Mouse (Mus musculus) hindbrain, embryonic 12.5 days (tissue): ENCODE results near the gene Rbp7. TPM values are rescaled to one million over a fixed set of nuclear protein-coding genes. Genes with fewer than 3 reads are reported as not detected.

ENCODE experiments used
- ATAC-seq: fragments of 200-750 bp; cut with Nextera tagmentation; 2 replicates; pipeline ENCODE4 v1.8.0; 2017; ENCODE audit warnings: moderate TSS enrichment; ENCODE audit not compliant: low FRiP score
- H3K27ac ChIP-seq: fragments of 300-500 bp; sonication (generic); 2 replicates; pipeline ENCODE4 v1.5.1; 2016; ENCODE audit warnings: mild to moderate bottlenecking
- H3K27me3 ChIP-seq: fragments of 300-500 bp; sonication (generic); 2 replicates; pipeline ENCODE4 v1.6.1; 2016; ENCODE audit warnings: mild to moderate bottlenecking
- H3K36me3 ChIP-seq: fragments of 300-500 bp; sonication (generic); 2 replicates; pipeline ENCODE4 v1.6.1; 2016; ENCODE audit warnings: mild to moderate bottlenecking
- H3K4me1 ChIP-seq: fragments of 300-500 bp; sonication (generic); 2 replicates; pipeline ENCODE4 v1.6.1; 2016
- H3K4me2 ChIP-seq: fragments of 300-500 bp; sonication (generic); replicated peaks from 2 replicates; pipeline ENCODE4 v1.6.1; 2016; ENCODE audit warnings: mild to moderate bottlenecking
- H3K4me3 ChIP-seq: fragments of 300-500 bp; sonication (generic); 2 replicates; pipeline ENCODE4 v1.5.1; 2016; ENCODE audit warnings: mild to moderate bottlenecking
- H3K9ac ChIP-seq: fragments of 300-500 bp; sonication (generic); 2 replicates; pipeline ENCODE4 v1.6.1; 2016; ENCODE audit warnings: mild to moderate bottlenecking, moderate library complexity
- H3K9me3 ChIP-seq: fragments of 300-500 bp; sonication (generic); replicated peaks from 2 replicates; pipeline ENCODE4 v1.6.1; 2016; ENCODE audit warnings: mild to moderate bottlenecking
- WGBS: fragments of 180-500 bp; shearing (Covaris S2); methylation state at CpG from one replicate; pipeline ENCODE4 v1.1.7; 2016; 5-methylcytosine and 5-hydroxymethylcytosine counted together
- polyA plus RNA-seq: library from polyadenylated mRNA; unstranded; fragments of >200 nt; fragmentation: Nextera tagmentation; extraction: Ambion mirVana; gene quantifications from 2 replicates; pipeline ENCODE4 v1.2.1, GENCODE M21; 2016

The Rbp7 gene
- polyA plus RNA-seq, 1 experiment from 2014 or later = not detected

DNA sequence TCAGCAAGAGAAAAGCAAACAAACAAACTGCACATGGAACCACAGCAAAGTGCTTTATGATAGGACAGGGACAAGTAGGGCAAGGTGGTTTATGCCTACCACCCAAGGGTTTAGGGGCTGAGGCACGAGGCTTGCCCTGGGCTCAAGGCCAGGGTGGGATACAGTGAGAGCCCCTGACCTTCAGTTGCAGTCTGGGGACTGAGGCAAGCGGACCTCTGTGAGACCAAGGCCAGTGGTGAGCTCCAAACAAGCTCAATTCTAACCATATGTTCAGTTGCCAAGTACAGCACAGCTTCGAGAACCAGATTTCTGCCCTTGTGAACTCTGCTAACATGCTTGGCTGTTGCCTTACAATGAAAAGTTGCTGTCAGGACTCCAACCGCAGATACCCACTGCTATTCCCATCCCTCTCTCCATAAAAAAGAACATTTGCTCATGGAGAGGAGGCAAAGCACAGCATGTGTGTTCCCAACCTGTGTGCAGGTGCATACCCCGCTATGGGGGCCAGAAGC is 36.9 kb downstream of the Rbp7 start:
- H3K27ac ChIP-seq = no peak overlapping the region
- no peak for ATAC-seq
- no peaks in the 10 kb centered on the region for H3K27me3 ChIP-seq
- H3K9me3 ChIP-seq = no peaks in the 10 kb centered on the region
- WGBS = 76% methylated on average over 5 of the region's 5 CpGs
- H3K4me2 ChIP-seq = no peak overlapping the region
- no peak overlapping the region for H3K4me3 ChIP-seq
- H3K4me1 ChIP-seq = peaks cover 36% of the 10 kb centered on the region
- H3K9ac ChIP-seq = no peak overlapping the region
- no peaks in the 10 kb centered on the region for H3K36me3 ChIP-seq

DNA sequence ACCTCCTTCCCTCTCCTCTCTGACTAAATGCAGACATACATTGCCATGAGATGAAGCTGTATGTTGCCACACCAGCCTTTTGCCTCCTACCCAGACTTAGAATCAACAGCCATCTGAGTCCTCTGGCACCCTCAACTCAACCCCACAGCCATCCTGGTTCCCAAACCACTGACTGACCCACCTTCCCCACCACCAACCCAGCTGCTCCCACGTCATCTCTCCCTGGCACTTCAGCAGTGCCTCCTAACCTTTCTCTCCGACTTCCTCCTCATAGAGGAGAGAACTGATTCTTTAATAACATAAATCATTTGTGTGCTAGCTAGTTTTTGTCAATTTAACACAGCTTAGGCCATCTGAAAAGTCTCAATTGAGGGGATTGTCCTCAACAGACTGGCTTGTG is 37.8 kb downstream of the Rbp7 start:
- WGBS = 86% methylated on average over 2 of the region's 2 CpGs
- Histone ChIP-seq H3K4me3 (no peak overlapping the region), H3K9ac (no peak overlapping the region), H3K4me1 (peaks cover 35% of the 10 kb centered on the region), H3K27ac (no peak overlapping the region), H3K27me3 (no peaks in the 10 kb centered on the region), H3K9me3 (no peaks in the 10 kb centered on the region), H3K36me3 (no peaks in the 10 kb centered on the region), H3K4me2 (no peak overlapping the region)
- no peak for ATAC-seq

DNA sequence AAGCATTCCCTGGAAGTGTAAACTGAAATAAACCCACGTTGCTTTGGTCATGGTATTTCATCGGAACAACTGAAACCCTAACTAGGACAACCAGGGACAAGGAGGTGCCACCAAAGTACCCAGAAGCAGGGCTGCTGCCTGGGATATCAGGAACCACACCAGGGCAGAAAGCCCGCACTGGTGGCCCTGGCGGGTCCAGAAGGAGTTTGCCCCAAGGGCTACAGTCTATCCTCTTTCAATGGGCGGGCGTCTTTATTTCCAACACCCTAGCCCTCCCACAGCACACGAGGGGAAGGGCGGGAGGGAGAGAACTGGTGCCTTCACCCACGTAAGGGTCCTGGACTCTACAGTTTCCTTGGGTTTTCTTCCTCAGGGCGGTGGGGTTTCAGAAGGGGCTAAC is 38.4 kb downstream of the Rbp7 start:
- H3K4me2 ChIP-seq = no peak overlapping the region
- H3K27ac ChIP-seq = peak overlapping the region; percentile 18; the same call in 1 of the 2 replicates
- H3K9ac ChIP-seq = no peak overlapping the region
- no peak for ATAC-seq
- no peak overlapping the region for H3K4me3 ChIP-seq
- no peaks in the 10 kb centered on the region for H3K36me3 ChIP-seq
- no peaks in the 10 kb centered on the region for H3K27me3 ChIP-seq
- WGBS = 80% methylated on average over 10 of the region's 10 CpGs
- H3K9me3 ChIP-seq = no peaks in the 10 kb centered on the region
- H3K4me1 ChIP-seq = peaks cover 30% of the 10 kb centered on the region

DNA sequence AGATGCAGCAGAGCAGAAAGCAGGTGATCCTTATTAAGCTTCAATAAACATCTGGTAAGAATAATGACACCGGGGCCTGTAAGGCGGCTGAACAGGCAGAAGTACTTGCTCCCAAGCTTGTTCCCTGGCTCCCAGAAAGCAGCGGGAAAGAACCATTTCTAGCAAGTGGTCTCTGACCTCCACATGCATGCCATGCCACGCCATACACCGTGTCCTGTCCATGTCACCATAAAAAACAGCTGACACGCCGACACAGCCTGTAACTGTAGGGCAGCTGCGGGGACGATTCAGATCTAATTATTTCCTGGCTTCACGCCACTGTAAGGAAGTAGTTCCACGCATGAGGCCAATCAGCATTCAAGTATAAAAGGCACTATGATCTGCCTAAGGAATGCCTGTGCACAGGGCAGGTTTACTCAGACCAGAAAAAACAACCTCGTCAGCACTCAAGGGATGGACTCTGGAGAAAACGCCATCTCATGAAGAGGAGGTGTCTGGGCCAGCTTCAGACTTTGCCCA is 39.1 kb downstream of the Rbp7 start:
- 49% methylated on average over 13 of the region's 13 CpGs for whole genome bisulfite sequencing
- H3K9ac ChIP-seq = no peak overlapping the region
- H3K4me1 ChIP-seq = peaks cover 26% of the 10 kb centered on the region
- H3K4me2 ChIP-seq = no peak overlapping the region
- ATAC-seq = no peak
- H3K27me3 ChIP-seq = no peaks in the 10 kb centered on the region
- no peaks in the 10 kb centered on the region for H3K36me3 ChIP-seq
- H3K9me3 ChIP-seq = no peaks in the 10 kb centered on the region
- H3K27ac ChIP-seq = peak overlapping the region; percentile 18; the same call in 1 of the 2 replicates
- H3K4me3 ChIP-seq = no peak overlapping the region

DNA sequence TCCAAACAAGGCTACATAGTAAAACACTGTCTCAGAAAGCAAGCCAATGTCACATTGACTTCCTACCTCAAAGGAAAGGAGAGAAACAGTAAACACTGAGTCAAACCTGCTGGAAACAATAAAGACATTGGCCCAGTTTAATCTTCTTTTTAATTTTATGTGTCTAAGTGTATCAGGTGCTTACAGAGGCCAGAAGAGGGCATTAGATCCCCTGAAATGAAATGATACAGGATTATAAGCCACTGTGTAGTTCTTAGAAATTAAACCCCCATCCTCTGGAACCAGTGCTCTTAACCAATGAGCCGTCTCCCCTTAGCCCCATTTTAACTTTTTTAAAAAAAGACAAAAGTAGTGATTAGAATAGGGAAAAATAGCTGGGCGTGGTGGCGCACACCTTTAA is 40.5 kb downstream of the Rbp7 start:
- 95% methylated on average over 3 of the region's 3 CpGs for WGBS
- no peak overlapping the region for H3K27ac ChIP-seq
- no peak overlapping the region for H3K9ac ChIP-seq
- no peaks in the 10 kb centered on the region for H3K36me3 ChIP-seq
- ATAC-seq = no peak
- H3K4me3 ChIP-seq = no peak overlapping the region
- H3K4me1 ChIP-seq = peaks cover 26% of the 10 kb centered on the region
- no peaks in the 10 kb centered on the region for H3K27me3 ChIP-seq
- no peaks in the 10 kb centered on the region for H3K9me3 ChIP-seq
- H3K4me2 ChIP-seq = no peak overlapping the region

DNA sequence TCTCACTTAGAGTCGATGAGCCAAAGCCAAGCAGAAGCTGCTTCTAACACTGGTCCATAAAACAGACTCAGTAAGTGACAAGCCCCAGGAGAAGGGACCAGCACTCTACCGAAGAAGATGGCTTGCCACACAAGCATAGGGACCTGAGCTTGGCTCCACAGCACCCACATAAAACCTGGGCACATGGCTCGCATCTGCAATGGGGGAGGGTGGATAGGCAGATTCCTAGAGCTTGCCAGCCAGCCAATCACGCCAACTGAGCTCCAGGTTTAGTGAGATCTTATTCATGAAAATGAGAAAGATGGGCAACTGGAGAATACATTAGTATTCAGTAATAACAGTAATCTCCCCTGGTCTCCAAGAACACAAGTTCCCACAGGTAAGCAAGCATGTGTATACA is 45.0 kb downstream of the Rbp7 start:
- H3K27ac ChIP-seq = no peak overlapping the region
- no peak overlapping the region for H3K4me2 ChIP-seq
- H3K4me3 ChIP-seq = no peak overlapping the region
- 0 out of 2 replicates have a peak, but pooled peaks cover 2% of the 10 kb centered on the region for H3K36me3 ChIP-seq
- no peak overlapping the region for H3K9ac ChIP-seq
- ATAC-seq = no peak
- H3K9me3 ChIP-seq = no peaks in the 10 kb centered on the region
- H3K27me3 ChIP-seq = no peaks in the 10 kb centered on the region
- H3K4me1 ChIP-seq = peaks cover 16% of the 10 kb centered on the region
- 93% methylated on average over 4 of the region's 4 CpGs for WGBS

DNA sequence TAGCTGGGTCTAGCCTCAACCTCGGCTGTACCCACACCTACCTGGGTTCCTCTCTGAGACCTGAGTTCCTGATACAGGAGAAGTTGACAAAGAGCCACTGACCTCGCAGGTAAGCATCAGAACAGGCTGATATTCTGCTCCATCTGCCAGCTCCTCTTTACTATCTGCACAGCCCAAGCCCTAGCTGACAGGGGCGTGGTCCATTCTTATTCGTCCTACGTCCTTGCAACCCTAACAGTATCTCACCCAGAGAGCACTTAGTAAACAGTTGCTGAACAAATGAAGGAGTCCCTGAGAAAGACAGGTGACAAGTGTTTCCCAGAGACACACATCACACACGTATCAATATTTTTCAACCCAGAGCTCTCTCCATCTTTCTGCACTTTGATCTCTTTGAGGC is 46.4 kb downstream of the Rbp7 start:
- Histone ChIP-seq H3K27ac (no peak overlapping the region), H3K4me1 (peaks cover 29% of the 10 kb centered on the region), H3K9me3 (no peaks in the 10 kb centered on the region), H3K27me3 (no peaks in the 10 kb centered on the region), H3K4me2 (no peak overlapping the region), H3K9ac (no peak overlapping the region), H3K36me3 (0 out of 2 replicates have a peak, but pooled peaks cover 2% of the 10 kb centered on the region), H3K4me3 (no peak overlapping the region)
- WGBS = 93% methylated on average over 6 of the region's 6 CpGs
- no peak for ATAC-seq

DNA sequence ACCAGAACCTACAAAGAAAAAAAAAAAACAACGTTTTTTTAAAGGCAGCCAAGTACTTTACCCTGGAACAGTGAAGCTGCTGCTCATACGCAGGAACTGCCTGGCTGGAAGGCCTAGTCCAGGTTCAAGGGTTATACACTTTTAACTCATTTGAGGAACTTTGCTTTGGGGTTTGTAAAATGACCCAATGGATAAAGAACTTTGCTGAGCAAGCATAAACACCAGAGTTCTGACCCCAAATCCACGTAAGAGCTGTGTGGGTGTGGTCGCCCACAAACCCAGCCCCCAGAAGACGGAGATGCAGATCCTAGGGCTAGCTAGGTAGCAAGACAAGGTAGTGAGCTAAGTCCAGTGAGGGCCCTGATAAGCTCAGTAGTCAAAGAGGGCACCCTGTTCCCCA is 47.3 kb downstream of the Rbp7 start:
- no peak overlapping the region for H3K27ac ChIP-seq
- WGBS = 88% methylated on average over 5 of the region's 5 CpGs
- no peak for ATAC-seq
- no peaks in the 10 kb centered on the region for H3K9me3 ChIP-seq
- H3K4me1 ChIP-seq = peaks cover 34% of the 10 kb centered on the region
- H3K27me3 ChIP-seq = no peaks in the 10 kb centered on the region
- no peak overlapping the region for H3K4me3 ChIP-seq
- no peak overlapping the region for H3K9ac ChIP-seq
- 0 out of 2 replicates have a peak, but pooled peaks cover 2% of the 10 kb centered on the region for H3K36me3 ChIP-seq
- no peak overlapping the region for H3K4me2 ChIP-seq

DNA sequence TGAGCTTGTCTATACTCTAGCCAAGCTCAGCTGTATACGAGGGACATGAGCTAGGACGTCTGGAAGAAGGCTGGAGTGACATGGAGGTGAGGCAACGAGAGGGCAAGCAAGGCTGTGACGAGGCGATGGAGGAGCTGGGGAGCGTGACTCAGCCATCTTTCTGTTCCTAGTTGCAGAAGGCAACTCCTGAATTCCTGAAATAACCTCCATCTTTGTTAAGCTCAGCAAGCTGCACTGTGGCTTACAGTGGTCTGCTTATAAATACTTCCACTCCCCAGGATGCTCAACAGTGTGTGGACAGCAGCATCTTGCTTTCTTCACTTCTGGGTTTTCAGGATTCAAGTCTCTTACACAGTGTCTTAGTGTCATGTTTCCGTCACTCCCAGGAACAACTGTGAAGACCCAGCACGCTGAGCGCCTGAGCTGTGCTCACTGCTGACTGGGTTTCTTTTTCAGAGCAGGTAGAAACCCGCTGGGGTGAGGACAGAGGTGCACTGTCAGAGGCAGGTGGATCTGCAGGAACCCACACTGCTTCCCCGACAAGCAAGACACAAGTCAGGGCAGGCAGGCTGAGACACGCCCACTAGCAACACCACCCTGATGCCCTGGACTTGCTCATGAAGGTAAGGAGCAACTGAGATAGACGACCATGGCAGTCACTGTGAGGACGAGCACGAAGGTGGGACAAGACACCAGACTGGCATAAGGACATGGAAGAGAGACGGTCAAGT is 48.9 kb downstream of the Rbp7 start:
- Histone ChIP-seq H3K9ac (no peak overlapping the region), H3K27ac (0 out of 2 replicates have a peak overlapping the region, but pooled peaks have one; percentile 3), H3K4me2 (no peak overlapping the region), H3K9me3 (no peaks in the 10 kb centered on the region), H3K36me3 (0 out of 2 replicates have a peak, but pooled peaks cover 2% of the 10 kb centered on the region), H3K27me3 (no peaks in the 10 kb centered on the region), H3K4me1 (peaks cover 34% of the 10 kb centered on the region), H3K4me3 (no peak overlapping the region)
- WGBS = 78% methylated on average over 16 of the region's 16 CpGs
- ATAC-seq = no peak

DNA sequence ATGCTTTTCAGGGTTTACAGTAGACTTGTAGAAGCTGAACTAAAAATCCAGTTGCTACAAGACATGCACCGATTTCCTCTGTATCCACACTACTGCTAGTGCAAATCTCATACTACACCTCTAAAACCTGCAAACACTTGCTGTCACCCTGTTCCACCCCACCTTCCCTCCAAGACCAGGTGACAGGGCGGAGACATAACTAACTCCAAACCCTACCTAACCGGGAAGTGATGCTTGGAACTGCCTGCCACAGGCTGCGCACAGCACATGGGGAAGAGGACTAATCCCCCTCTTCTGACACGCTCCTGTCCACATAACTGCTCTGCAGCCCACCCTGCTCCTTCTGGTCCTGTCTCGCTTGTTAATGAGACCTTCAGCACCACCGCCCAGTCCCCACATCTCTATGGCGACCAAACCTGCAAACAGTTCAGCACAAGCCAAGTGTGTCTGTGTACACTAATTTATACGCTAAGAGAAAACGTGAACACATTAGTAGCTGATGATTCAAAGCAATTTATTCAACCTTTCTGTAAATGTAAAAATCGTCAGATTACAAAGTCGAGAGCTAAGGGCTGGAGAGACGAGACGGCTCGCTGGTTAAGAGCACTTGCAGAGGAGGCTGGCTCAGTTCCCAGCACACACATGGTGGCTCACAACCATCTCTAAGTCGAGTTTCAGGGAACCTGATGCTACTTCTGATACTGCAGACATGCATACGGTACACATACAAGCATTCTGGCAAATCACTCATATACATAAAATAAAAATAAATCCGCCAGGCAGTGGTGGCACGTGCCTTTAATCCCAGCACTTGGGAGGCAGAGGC is 49.9 kb downstream of the Rbp7 start:
- Histone ChIP-seq H3K4me1 (peaks cover 34% of the 10 kb centered on the region), H3K4me3 (no peak overlapping the region), H3K27me3 (no peaks in the 10 kb centered on the region), H3K9me3 (no peaks in the 10 kb centered on the region), H3K36me3 (0 out of 2 replicates have a peak, but pooled peaks cover 2% of the 10 kb centered on the region), H3K4me2 (no peak overlapping the region), H3K27ac (no peak overlapping the region), H3K9ac (no peak overlapping the region)
- 74% methylated on average over 19 of the region's 19 CpGs for WGBS
- no peak for ATAC-seq

DNA sequence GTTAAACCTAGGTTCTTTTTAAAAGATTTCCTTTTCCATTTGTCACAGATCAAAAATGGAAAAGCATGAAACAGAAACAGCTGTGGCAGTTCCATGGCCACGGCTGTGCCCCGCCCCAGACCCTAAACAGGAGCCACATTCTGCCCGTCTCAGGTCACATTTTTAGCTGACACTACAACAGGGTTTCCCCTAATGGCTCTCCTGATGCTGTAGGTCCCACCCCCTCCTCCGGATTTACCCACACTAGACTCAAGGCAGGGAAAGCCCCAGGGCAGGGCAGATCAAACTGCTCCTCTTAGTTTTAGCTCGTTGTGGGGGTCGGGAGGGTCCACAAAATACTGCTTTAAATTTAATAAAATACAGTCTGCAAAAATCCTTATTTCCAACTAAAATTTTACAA is 51.7 kb downstream of the Rbp7 start:
- ATAC-seq = no peak
- peaks cover 36% of the 10 kb centered on the region for H3K4me1 ChIP-seq
- no peaks in the 10 kb centered on the region for H3K9me3 ChIP-seq
- no peak overlapping the region for H3K9ac ChIP-seq
- WGBS = 47% methylated on average over 6 of the region's 6 CpGs
- H3K4me3 ChIP-seq = no peak overlapping the region
- H3K27ac ChIP-seq = no peak overlapping the region
- peaks cover 8% of the 10 kb centered on the region for H3K36me3 ChIP-seq
- no peaks in the 10 kb centered on the region for H3K27me3 ChIP-seq
- no peak overlapping the region for H3K4me2 ChIP-seq

DNA sequence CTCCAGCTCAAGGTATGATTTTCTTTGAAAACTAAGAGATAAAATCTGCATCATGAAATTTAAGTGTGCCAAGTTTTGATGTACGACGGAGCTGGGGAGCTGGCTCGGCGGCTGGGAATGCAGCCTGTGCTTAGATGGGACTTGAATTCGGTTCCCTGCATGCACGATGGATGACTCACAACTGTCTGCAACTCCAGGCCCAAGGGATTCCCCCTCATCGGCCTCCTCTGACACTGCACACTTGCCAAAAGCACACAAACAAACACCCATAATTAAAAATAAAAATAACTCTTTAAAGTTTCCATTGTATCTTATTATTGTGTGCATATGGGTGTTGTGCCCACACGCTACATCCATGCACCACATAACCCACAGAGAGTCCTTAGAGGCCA is 53.2 kb downstream of the Rbp7 start:
- Histone ChIP-seq H3K4me2 (no peak overlapping the region), H3K9ac (no peak overlapping the region), H3K36me3 (peaks cover 18% of the 10 kb centered on the region), H3K4me3 (no peak overlapping the region), H3K27ac (no peak overlapping the region), H3K27me3 (no peaks in the 10 kb centered on the region), H3K4me1 (peaks cover 34% of the 10 kb centered on the region), H3K9me3 (no peaks in the 10 kb centered on the region)
- WGBS = 82% methylated on average over 8 of the region's 8 CpGs
- no peak for ATAC-seq
